Mouse (Mus musculus) stomach, embryonic 16.5 days (tissue): ENCODE data around the gene Olfr419. TPM values are rescaled to one million over a fixed set of nuclear protein-coding genes. Genes with fewer than 3 reads are reported as not detected.

Experiments used
- ATAC-seq: fragments of 200-750 bp; cut with Nextera tagmentation; 2 replicates; pipeline ENCODE4 v1.8.0; 2017; ENCODE audit warnings: moderate number of reproducible peaks, moderate TSS enrichment; ENCODE audit not compliant: insufficient read depth, low FRiP score
- H3K27ac ChIP-seq: fragments of 300-500 bp; sonication (generic); 2 replicates; pipeline ENCODE4 v1.5.1; 2014; ENCODE audit warnings: low read length
- H3K27me3 ChIP-seq: fragments of 300-500 bp; sonication (generic); 2 replicates; pipeline ENCODE4 v1.6.1; 2014; ENCODE audit warnings: low read length, control low read depth, mixed read lengths; ENCODE audit not compliant: control insufficient read depth, insufficient read depth
- H3K36me3 ChIP-seq: fragments of 300-500 bp; sonication (generic); 2 replicates; pipeline ENCODE4 v1.6.1; 2014; ENCODE audit warnings: low read length; ENCODE audit not compliant: control insufficient read depth, insufficient read depth
- H3K4me1 ChIP-seq: fragments of 300-500 bp; sonication (generic); 2 replicates; pipeline ENCODE4 v1.6.1; 2014; ENCODE audit warnings: low read length, control low read depth, mixed read lengths; ENCODE audit not compliant: control insufficient read depth, insufficient read depth
- H3K4me2 ChIP-seq: fragments of 300-500 bp; sonication (generic); 2 replicates; pipeline ENCODE4 v1.6.1; 2014; ENCODE audit warnings: low read depth, low read length, mixed read lengths
- H3K4me3 ChIP-seq: fragments of 300-500 bp; sonication (generic); replicated peaks from 2 replicates; pipeline ENCODE4 v1.5.1; 2014; ENCODE audit warnings: mild to moderate bottlenecking, low read length
- H3K9ac ChIP-seq: fragments of 300-500 bp; sonication (generic); 2 replicates; pipeline ENCODE4 v1.6.1; 2014; ENCODE audit warnings: low read length
- H3K9me3 ChIP-seq: fragments of 300-500 bp; sonication (generic); replicated peaks from 2 replicates; pipeline ENCODE4 v1.6.1; 2016; ENCODE audit warnings: low read length, control low read depth; ENCODE audit not compliant: control insufficient read depth
- WGBS: fragments of 180-500 bp; shearing (Covaris S2); extraction: QIAGEN DNeasy Blood & Tissue Kit; methylation state at CpG from one replicate; pipeline ENCODE4 v1.1.7; 2014; 5-methylcytosine and 5-hydroxymethylcytosine counted together
- polyA plus RNA-seq: library from polyadenylated mRNA; unstranded; fragments of >200 nt; fragmentation: Nextera tagmentation; extraction: Ambion mirVana; gene quantifications from 2 replicates; pipeline ENCODE4 v1.2.1, GENCODE M21; 2015

Gene Olfr419
- polyA plus RNA-seq, 1 experiment from 2014 or later = not detected

DNA sequence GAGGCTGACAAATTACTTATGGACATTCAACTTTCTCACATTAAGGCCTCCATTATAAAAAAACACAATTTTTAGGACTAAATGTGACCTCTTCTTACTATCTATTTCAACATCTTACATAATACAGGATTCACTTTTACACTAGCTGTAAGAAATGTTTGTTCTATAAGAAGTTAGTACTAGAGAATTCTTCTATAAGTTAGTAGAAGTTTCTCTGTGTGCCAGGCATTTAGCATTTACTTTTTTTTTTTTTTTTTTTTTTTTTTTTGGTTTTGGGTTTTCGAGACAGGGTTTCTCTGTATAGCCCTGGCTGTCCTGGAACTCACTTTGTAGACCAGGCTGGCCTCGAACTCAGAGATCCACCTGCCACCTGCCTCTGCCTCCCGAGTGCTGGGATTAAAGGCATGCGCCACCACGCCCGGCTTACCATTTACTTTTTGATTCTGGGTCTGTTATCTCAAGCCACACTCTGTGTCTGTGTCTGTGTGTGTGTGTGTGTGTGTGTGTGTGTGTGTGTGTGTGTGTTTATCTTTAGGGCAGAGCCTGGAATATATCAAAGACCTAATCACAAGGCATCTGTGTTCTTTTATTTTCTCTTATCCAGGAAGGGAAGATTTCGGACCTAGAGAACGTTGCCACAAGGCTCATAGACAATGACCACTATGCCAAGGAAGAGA lies 35.2 kb downstream of the Olfr419 start:
- Histone ChIP-seq H3K36me3 (no peaks in the 10 kb centered on the region), H3K4me3 (no peak overlapping the region), H3K4me1 (no peaks in the 10 kb centered on the region), H3K27ac (no peak overlapping the region), H3K4me2 (no peak overlapping the region), H3K9me3 (no peaks in the 10 kb centered on the region), H3K9ac (no peak overlapping the region), H3K27me3 (no peaks in the 10 kb centered on the region)
- no peak for ATAC-seq
- WGBS = 73% methylated on average over 8 of the region's 8 CpGs

DNA sequence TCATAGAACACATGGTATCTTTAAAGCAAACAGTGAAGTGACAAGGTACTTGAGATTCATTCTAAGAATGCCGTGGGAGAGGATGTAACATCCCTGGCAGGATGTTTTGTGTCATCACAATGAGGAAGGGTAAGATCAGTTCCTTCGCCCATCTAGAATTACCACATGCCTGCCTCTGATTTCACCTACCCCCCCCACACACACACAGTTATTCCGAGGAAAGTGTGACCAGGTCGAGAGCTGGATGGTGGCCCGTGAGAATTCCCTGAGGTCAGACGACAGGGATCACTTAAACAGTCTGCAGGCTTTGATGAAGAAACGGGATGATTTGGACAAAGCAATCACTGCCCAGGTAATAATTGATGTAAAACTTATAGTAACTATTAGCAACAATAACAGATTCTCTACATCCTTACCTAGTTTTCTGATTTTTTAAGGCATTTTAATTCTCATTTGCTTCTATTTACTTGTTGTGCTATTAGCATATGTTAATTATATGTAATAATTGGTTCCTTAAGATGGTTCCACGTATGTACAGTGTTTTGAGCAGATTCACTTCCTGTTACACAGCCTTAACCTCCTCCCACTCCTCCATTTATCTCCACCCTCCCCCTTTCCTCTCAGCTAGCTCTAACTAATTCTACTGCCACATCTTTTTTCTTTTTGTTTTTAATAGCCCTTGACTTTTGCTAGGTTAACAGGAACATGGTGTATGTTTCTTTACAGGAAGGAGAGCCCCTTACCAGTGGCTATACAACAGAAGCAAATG lies 36.4 kb downstream of the Olfr419 start:
- H3K9me3 ChIP-seq = no peaks in the 10 kb centered on the region
- H3K36me3 ChIP-seq = no peaks in the 10 kb centered on the region
- no peak for ATAC-seq
- H3K4me2 ChIP-seq = no peak overlapping the region
- no peak overlapping the region for H3K9ac ChIP-seq
- no peaks in the 10 kb centered on the region for H3K4me1 ChIP-seq
- H3K4me3 ChIP-seq = no peak overlapping the region
- H3K27ac ChIP-seq = no peak overlapping the region
- H3K27me3 ChIP-seq = no peaks in the 10 kb centered on the region
- WGBS = 66% methylated on average over 8 of the region's 8 CpGs

DNA sequence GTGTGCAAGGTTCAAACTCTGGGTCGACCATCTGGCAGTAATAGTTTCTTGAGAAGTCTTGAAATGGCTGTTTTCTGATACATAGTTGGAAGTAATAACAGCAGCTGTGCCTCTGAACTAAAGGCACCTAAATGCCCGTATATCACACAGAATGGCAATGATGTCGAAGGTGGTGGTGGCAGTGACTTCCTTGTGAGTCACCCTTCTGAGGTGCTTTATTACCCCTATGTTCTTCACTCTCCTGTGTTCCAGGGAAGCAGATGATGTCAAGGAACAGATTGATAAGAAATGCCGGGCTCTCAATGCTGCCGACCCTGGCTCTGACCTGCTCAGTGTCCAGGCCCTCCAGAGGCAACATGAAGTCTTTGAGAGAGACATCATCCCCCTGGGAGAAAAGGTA lies 39.6 kb downstream of the Olfr419 start:
- ATAC-seq = no peak
- WGBS = 70% methylated on average over 5 of the region's 5 CpGs

DNA sequence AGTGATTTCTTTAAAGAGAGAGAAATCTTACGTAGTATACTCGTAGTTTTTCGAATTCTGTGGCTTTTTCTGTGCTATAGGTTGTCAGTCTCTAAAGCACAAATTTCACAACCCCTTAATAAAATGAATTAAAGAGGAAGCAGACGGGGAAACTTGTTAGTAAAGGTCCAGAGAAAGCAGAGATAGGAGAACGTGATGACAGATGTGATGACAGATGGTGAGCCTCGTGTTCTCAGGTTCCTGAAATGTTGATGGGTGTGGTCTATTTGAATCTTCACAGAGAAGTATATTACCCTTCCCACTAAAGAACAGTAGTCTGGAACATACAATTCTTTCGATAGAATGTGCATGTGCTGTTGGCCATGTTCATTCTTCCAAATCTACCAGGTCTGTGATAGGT lies 47.2 kb downstream of the Olfr419 start:
- Histone ChIP-seq H3K27ac (no peak overlapping the region), H3K9ac (no peak overlapping the region), H3K4me1 (no peaks in the 10 kb centered on the region), H3K4me3 (no peak overlapping the region), H3K27me3 (no peaks in the 10 kb centered on the region), H3K36me3 (no peaks in the 10 kb centered on the region), H3K9me3 (no peaks in the 10 kb centered on the region), H3K4me2 (no peak overlapping the region)
- WGBS = 67% methylated on average over 7 of the region's 7 CpGs
- ATAC-seq = no peak

More for the DNA sequence above, 39.6 kb downstream of the Olfr419 start:
- no peak overlapping the region for H3K4me2 ChIP-seq
- H3K9ac ChIP-seq = no peak overlapping the region
- H3K9me3 ChIP-seq = no peaks in the 10 kb centered on the region
- H3K36me3 ChIP-seq = no peaks in the 10 kb centered on the region
- H3K4me1 ChIP-seq = no peaks in the 10 kb centered on the region
- no peak overlapping the region for H3K27ac ChIP-seq
- H3K4me3 ChIP-seq = no peak overlapping the region
- H3K27me3 ChIP-seq = no peaks in the 10 kb centered on the region

Other genes starting within 250 kb of the Olfr419 start
- 0.44 and 0.81 TPM in 2 replicates for gene Ifi205, start 220.3 kb downstream of the Olfr419 start, polyA plus RNA-seq
- gene Olfr433, start 211.4 kb downstream of the Olfr419 start, polyA plus RNA-seq = 0.04 TPM in 1 of 2 replicates, not detected in the other
- gene Olfr432, start 202.9 kb downstream of the Olfr419 start, polyA plus RNA-seq = not detected in 2 replicates
- gene Olfr430, start 185.5 kb downstream of the Olfr419 start, polyA plus RNA-seq = not detected in 2 replicates
- not detected in 2 replicates for gene Olfr429, start 167.7 kb downstream of the Olfr419 start, polyA plus RNA-seq
- gene Olfr427, start 155.2 kb downstream of the Olfr419 start, polyA plus RNA-seq = not detected in 2 replicates
- gene Olfr231, start 130.9 kb downstream of the Olfr419 start, polyA plus RNA-seq = not detected in 2 replicates
- not detected in 2 replicates for gene Olfr424, start 120.5 kb downstream of the Olfr419 start, polyA plus RNA-seq
- not detected in 2 replicates for gene Olfr420, start 96.4 kb downstream of the Olfr419 start, polyA plus RNA-seq
- 1.5 and 2.4 TPM in 2 replicates for gene Spta1, start 79.3 kb downstream of the Olfr419 start, polyA plus RNA-seq
- gene Mptx1, start 78.5 kb upstream of the Olfr419 start, polyA plus RNA-seq = 0.50 and 1.3 TPM in 2 replicates
- not detected in 2 replicates for gene Olfr417, start 113.1 kb upstream of the Olfr419 start, polyA plus RNA-seq
- not detected in 2 replicates for gene Olfr248, start 139.0 kb upstream of the Olfr419 start, polyA plus RNA-seq
- gene Olfr414, start 172.0 kb upstream of the Olfr419 start, polyA plus RNA-seq = 0.03 TPM in 1 of 2 replicates, not detected in the other
- gene Olfr220, start 190.0 kb upstream of the Olfr419 start, polyA plus RNA-seq = not detected in 2 replicates
- gene Fmn2, start 249.8 kb upstream of the Olfr419 start, polyA plus RNA-seq = 0.61 and 0.89 TPM in 2 replicates